Mouse (Mus musculus) CH12.LX (cell line): ENCODE measurements at regions not wholly inside any gene's neighbourhood (a gene's known extent, or its start where the extent isn't known, plus 50 kb on each side); places are given as distances from the start of the nearest gene placed in this dataset.

Source experiments
- DNase-seq: peaks from one replicate; pipeline ENCODE4 v3.0.0-alpha.2; 2013; ENCODE audit errors: extremely low read depth
- H3K27ac ChIP-seq: 2 replicates; pipeline ENCODE4 v1.5.1; 2012; ENCODE audit warnings: low read depth, mild to moderate bottlenecking, control low read depth, moderate library complexity; ENCODE audit not compliant: insufficient read depth
- H3K27me3 ChIP-seq: replicated peaks from 2 replicates; pipeline ENCODE3; 2012; ENCODE audit warnings: inconsistent platforms
- H3K36me3 ChIP-seq, 2 experiments: replicated peaks in 1 of 2; 2 replicates each; pipeline versions ENCODE3 to v1.6.1; 2012; ENCODE audit warnings: inconsistent platforms in 1 of 2, low read length in 1 of 2, mild to moderate bottlenecking in 1 of 2, mixed read lengths in 1 of 2, moderate library complexity in 1 of 2; ENCODE audit not compliant: control insufficient read depth in 1 of 2, insufficient read depth in 1 of 2
- H3K4me1 ChIP-seq, 2 experiments: 2 replicates each; pipeline ENCODE4 v1.6.1; 2012; ENCODE audit warnings: inconsistent platforms in 1 of 2, moderate library complexity in 1 of 2; ENCODE audit not compliant: insufficient read depth in 2 of 2, control insufficient read depth in 1 of 2
- H3K4me2 ChIP-seq: 2 replicates; pipeline ENCODE4 v1.6.1; 2012; ENCODE audit warnings: low read depth, mild to moderate bottlenecking, control low read depth; ENCODE audit not compliant: poor library complexity, insufficient read depth, severe bottlenecking
- H3K4me3 ChIP-seq, 3 experiments: fragments of 150-350 bp in 1 of 3; sonication (generic) in 1 of 3; replicated peaks in 1 of 3; 2 replicates each; pipeline versions ENCODE3 to v1.5.1; 2011 to 2012; ENCODE audit warnings: low read depth in 2 of 3, low read length in 2 of 3, mild to moderate bottlenecking in 2 of 3, moderate library complexity in 2 of 3, control low read depth in 1 of 3, improper control_type of control experiment in 1 of 3, inconsistent platforms in 1 of 3, mixed read lengths in 1 of 3; ENCODE audit not compliant: poor library complexity in 1 of 3
- H3K79me2 ChIP-seq: replicated peaks from 2 replicates; pipeline ENCODE4 v1.6.1; 2012; ENCODE audit warnings: mild to moderate bottlenecking, moderate library complexity; ENCODE audit not compliant: control insufficient read depth, poor library complexity, insufficient read depth, severe bottlenecking; ENCODE audit errors: extremely low read depth
- H3K9ac ChIP-seq: 2 replicates; pipeline ENCODE4 v1.6.1; 2012; ENCODE audit warnings: low read depth, mild to moderate bottlenecking, control low read depth, moderate library complexity; ENCODE audit not compliant: insufficient read depth
- H3K9me3 ChIP-seq: replicated peaks from 2 replicates; pipeline ENCODE3; 2012; ENCODE audit warnings: low read length, inconsistent platforms, mixed read lengths
- BHLHE40 ChIP-seq: IDR thresholded peaks from 2 replicates; pipeline ENCODE4 v1.6.1; 2011; ENCODE audit warnings: mild to moderate bottlenecking, low read depth, low read length, improper control_type of control experiment
- ETS1 ChIP-seq: conservative IDR thresholded peaks from 2 replicates; pipeline ENCODE4 v1.6.1; 2012; ENCODE audit warnings: low read depth, mild to moderate bottlenecking, inconsistent platforms, low read length, improper control_type of control experiment, moderate library complexity
- HCFC1 ChIP-seq: IDR thresholded peaks from 2 replicates; pipeline ENCODE4 v1.6.1; 2012; ENCODE audit warnings: low read depth, mild to moderate bottlenecking, inconsistent platforms, low read length, improper control_type of control experiment
- JUN ChIP-seq: IDR thresholded peaks from 2 replicates; pipeline ENCODE4 v1.6.1; 2011; ENCODE audit warnings: low read depth, mild to moderate bottlenecking, low read length, improper control_type of control experiment, moderate library complexity; ENCODE audit not compliant: insufficient read depth
- JUND ChIP-seq: conservative IDR thresholded peaks from 2 replicates; pipeline ENCODE4 v1.6.1; 2011; ENCODE audit warnings: low read depth, low read length, improper control_type of control experiment
- MAX ChIP-seq: IDR thresholded peaks from 2 replicates; pipeline ENCODE4 v1.6.1; 2011; ENCODE audit warnings: low read length, improper control_type of control experiment
- MYC ChIP-seq: IDR thresholded peaks from 2 replicates; pipeline ENCODE4 v1.6.1; 2011; ENCODE audit warnings: low read depth, mild to moderate bottlenecking, improper control_type of control experiment, low read length
- POLR2AphosphoS2 ChIP-seq: IDR thresholded peaks from 2 replicates; pipeline ENCODE4 v1.6.1; 2011; ENCODE audit warnings: low read depth, low read length, improper control_type of control experiment
- SMC3 ChIP-seq: IDR thresholded peaks from 2 replicates; pipeline ENCODE4 v1.6.1; 2011; ENCODE audit warnings: low read depth, low read length, improper control_type of control experiment
- TCF12 ChIP-seq: IDR thresholded peaks from 2 replicates; pipeline ENCODE4 v1.6.1; 2014; ENCODE audit warnings: low read depth, mild to moderate bottlenecking, inconsistent platforms, low read length, improper control_type of control experiment
- ZC3H11A ChIP-seq: IDR thresholded peaks from 2 replicates; pipeline ENCODE4 v1.6.1; 2012; ENCODE audit warnings: low read depth, mild to moderate bottlenecking, inconsistent platforms, low read length, improper control_type of control experiment
- ZNF384 ChIP-seq: IDR thresholded peaks from 2 replicates; pipeline ENCODE4 v1.6.1; 2012; ENCODE audit warnings: low read depth, low read length, improper control_type of control experiment, inconsistent platforms
- dilution Hi-C: fragments of 300-500 bp; cut with MboI; formaldehyde crosslinking; loops from 2 replicates; pipeline ENCODE4 v1.14.3; 2020; ENCODE audit warnings: low sequenced_read_pairs; ENCODE audit not compliant: extremely low pct_unique_long_range_greater_than_20kb, extremely low pct_ligation_motif_present
- in situ Hi-C: fragments of 300-500 bp; cut with MboI; formaldehyde crosslinking; loops from 3 replicates; pipeline ENCODE4 v1.14.3; 2019; ENCODE audit warnings: low sequenced_read_pairs, low pct_ligation_motif_present, low pct_unique_long_range_greater_than_20kb, mixed read lengths

DNA sequence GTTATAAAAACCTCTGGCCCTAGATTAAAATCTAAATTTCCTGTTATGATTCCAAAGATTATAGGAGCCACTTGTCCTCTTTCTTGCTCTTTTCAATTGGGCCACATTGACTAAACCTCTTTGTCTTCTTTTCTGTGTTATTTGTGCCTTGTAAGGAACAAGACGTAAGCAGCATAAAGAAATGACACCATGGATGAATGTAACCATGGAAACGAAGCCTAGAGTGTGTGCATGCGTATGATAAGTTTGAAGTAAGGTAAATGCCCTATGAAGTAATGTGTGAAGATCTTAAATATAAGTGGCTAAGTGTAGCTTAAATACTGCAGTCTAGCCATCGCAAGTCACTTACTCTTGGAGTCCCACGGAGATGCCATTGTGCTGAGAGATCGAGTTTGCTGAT, 177.4 kb upstream of the Slc7a14 start:
- TF ChIP-seq JUND (no peak), TCF12 (no peak), SMC3 (no peak), ZC3H11A (no peak), ETS1 (no peak), JUN (no peak), POLR2AphosphoS2 (no peak), HCFC1 (no peak)
- DNase-seq, result no peak
- no peak overlapping the region for H3K9ac ChIP-seq
- dilution Hi-C loops (no loop called here), in situ Hi-C loops (no loop called here)
- H3K9me3 ChIP-seq, result no peaks in the 10 kb centered on the region
- H3K79me2 ChIP-seq, result no peaks in the 10 kb centered on the region
- no peak overlapping the region for H3K27ac ChIP-seq
- H3K4me3 ChIP-seq, result no peak overlapping the region
- no peaks in the 10 kb centered on the region for H3K27me3 ChIP-seq
- no peak overlapping the region for H3K4me2 ChIP-seq
- no peaks in the 10 kb centered on the region for H3K36me3 ChIP-seq
- H3K4me1 ChIP-seq, result peaks cover 0 to 2% of the 10 kb centered on the region in 2 experiments; a peak in 1 of 4 replicates

DNA sequence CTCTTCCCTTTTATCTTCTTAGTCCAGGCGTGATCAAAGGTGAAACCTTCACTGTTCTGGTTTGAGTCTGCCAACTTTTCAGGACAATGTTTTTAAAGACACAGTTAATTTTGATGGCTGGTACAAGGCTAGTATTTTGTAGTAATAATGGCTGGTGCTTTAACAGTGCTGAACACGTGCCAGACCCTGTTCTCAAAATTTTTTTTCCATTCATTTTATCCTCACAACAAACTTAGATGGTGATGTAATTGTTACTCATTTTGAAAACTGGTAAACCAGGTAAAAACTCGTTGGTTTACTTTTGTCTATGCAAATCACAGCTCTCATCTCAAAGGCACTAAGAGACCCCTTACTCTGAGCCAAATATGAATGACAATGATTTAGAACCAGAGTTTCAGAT, 171.8 kb upstream of the Slc7a14 start:
- Histone ChIP-seq H3K79me2 (no peaks in the 10 kb centered on the region), H3K27ac (no peak overlapping the region), H3K4me1 (peaks cover 6 to 14% of the 10 kb centered on the region in 2 experiments; a peak in 3 of 4 replicates), H3K4me2 (no peak overlapping the region), H3K9ac (no peak overlapping the region), H3K9me3 (no peaks in the 10 kb centered on the region), H3K36me3 (no peaks in the 10 kb centered on the region), H3K4me3 (no peak overlapping the region), H3K27me3 (no peaks in the 10 kb centered on the region)
- in situ Hi-C loops (no loop called here), dilution Hi-C loops (no loop called here)
- TF ChIP-seq MYC, result 0 out of 2 replicates have a peak, but pooled peaks have one; percentile 22
- TF ChIP-seq MAX, result no peak
- TF ChIP-seq JUN, result peak; percentile 53; the same call in 1 of the 2 replicates
- TF ChIP-seq BHLHE40, result peak; percentile 75
- peak; percentile 17 for DNase-seq

DNA sequence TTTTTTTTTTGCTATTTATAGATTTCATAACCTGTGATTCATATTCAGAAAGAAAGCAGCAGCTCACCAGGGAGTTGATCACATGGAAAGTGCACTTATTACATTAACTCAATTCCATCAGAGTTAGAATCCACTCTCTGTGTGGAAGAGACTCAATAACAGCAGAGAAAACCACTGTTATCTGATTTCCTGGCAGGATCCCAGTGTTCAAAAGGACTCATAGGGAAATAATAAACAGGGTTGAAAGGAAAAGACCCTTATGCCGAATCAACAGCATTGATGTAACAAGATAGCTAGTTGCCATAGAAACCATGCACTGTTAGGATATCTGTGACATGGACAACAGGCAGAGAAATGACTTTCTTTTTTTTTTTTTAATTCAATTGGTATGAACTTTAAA, 157.7 kb upstream of the Slc7a14 start:
- Histone ChIP-seq H3K9ac (no peak overlapping the region), H3K9me3 (no peaks in the 10 kb centered on the region), H3K4me1 (peaks cover 3 to 14% of the 10 kb centered on the region in 2 experiments; a peak in 2 of 4 replicates), H3K79me2 (no peaks in the 10 kb centered on the region), H3K36me3 (no peaks in the 10 kb centered on the region), H3K27ac (no peak overlapping the region), H3K27me3 (no peaks in the 10 kb centered on the region), H3K4me3 (no peak overlapping the region), H3K4me2 (no peak overlapping the region)
- no peak for DNase-seq
- dilution Hi-C loops, result no loop called here
- in situ Hi-C loops, result no loop called here
- TF ChIP-seq ZNF384 (0 out of 2 replicates have a peak, but pooled peaks have one; percentile 13), POLR2AphosphoS2 (no peak), JUN (no peak)
